In genomic region chr4:134838221-134838620, GRCm38 (mm10) we compare ENCODE assay signal across 23 mouse cellular contexts. TPM values are rescaled to one million over a fixed set of nuclear protein-coding genes. Genes with fewer than 3 reads are reported as not detected.
DNase-seq lines count a peak whose midpoint lies in the region; ATAC-seq and TF ChIP-seq lines count a peak whose summit lies in the region.
"Had no signal": no experiment of that assay in that cellular context is flagged by ENCODE, and none has a peak within 500 bp of the region (broad histone marks: within the 10 kb centered on the region; RNA-seq: fewer than 3 reads in every experiment).

No protein-coding gene starts in this region.

- H3K4me2 ChIP-seq in midbrain, embryonic 11.5 days, result no peak overlapping the region
- H3K4me2 ChIP-seq in midbrain, embryonic 15.5 days, result no peak overlapping the region
- H3K4me2 ChIP-seq: forebrain, embryonic 12.5 days; hindbrain, embryonic 15.5 days; intestine, embryonic 15.5 days; limb, embryonic 13.5 days; neural tube, embryonic 15.5 days had no signal

- H3K36me3 ChIP-seq in midbrain, embryonic 11.5 days (ENCODE audit: control insufficient read depth, insufficient read depth, low read length), result peaks cover 3% of the 10 kb centered on the region; the same call in 1 of the 2 replicates
- H3K36me3 ChIP-seq in midbrain, embryonic 15.5 days (replicated peaks), result peaks cover 4% of the 10 kb centered on the region; the same call in 1 of the 2 replicates
- H3K36me3 ChIP-seq: intestine, embryonic 15.5 days had no signal

- peak; percentile 45 for DNase-seq in midbrain, embryonic 11.5 days (ENCODE audit: low spot score, missing footprints)
- DNase-seq in ES-CJ7 (ENCODE audit: low read depth, low spot score), result peak; percentile 59
- DNase-seq in left cerebral cortex, postnatal 36 days (ENCODE audit: low spot score in 2 of 2), result no peak
- no peak for DNase-seq in left cerebral cortex, postnatal 10 days (ENCODE audit: extremely low spot score in 1 of 2, low spot score in 2 of 2)
- DNase-seq in testis, postnatal 14 days (ENCODE audit: low spot score), result no peak
- DNase-seq: cerebellum, adult 8-10 months; gastrocnemius, adult 2 months; heart, adult 18-20 months; heart, postnatal 4 days; kidney, postnatal 36 days; layer of hippocampus, adult 9-11 months; midbrain, embryonic 14.5 days; right cerebral cortex, postnatal 25 days; thymus, postnatal 14 days had no signal

- no peaks in the 10 kb centered on the region for H3K4me1 ChIP-seq in midbrain, embryonic 11.5 days (ENCODE audit: control insufficient read depth, insufficient read depth, low read length)
- H3K4me1 ChIP-seq in midbrain, embryonic 15.5 days, result no peaks in the 10 kb centered on the region
- peaks cover 42% of the 10 kb centered on the region for H3K4me1 ChIP-seq in bone marrow macrophage, adult 2 months (ENCODE audit: control insufficient read depth, insufficient read depth, low read length)
- H3K4me1 ChIP-seq: embryonic facial prominence, embryonic 10.5 days; forebrain, embryonic 12.5 days; intestine, embryonic 15.5 days; limb, embryonic 13.5 days had no signal

- no peaks in the 10 kb centered on the region for H3K9me3 ChIP-seq in midbrain, embryonic 11.5 days (ENCODE audit: control insufficient read depth, low read length)
- H3K9me3 ChIP-seq in midbrain, embryonic 15.5 days, result no peaks in the 10 kb centered on the region
- H3K9me3 ChIP-seq: embryonic facial prominence, embryonic 10.5 days; forebrain, embryonic 12.5 days; hindbrain, embryonic 15.5 days; intestine, embryonic 15.5 days; limb, embryonic 13.5 days; neural tube, embryonic 15.5 days had no signal

- no peak overlapping the region for H3K27ac ChIP-seq in midbrain, embryonic 11.5 days (ENCODE audit: low read depth, low read length)
- no peak overlapping the region for H3K27ac ChIP-seq in midbrain, embryonic 15.5 days
- peak overlapping the region; percentile 58 for H3K27ac ChIP-seq in bone marrow macrophage, adult 2 months (ENCODE audit: insufficient read depth, low read depth, low read length)
- H3K27ac ChIP-seq: embryonic facial prominence, embryonic 10.5 days; forebrain, embryonic 12.5 days; gastrocnemius, adult 2 months; hindbrain, embryonic 15.5 days; intestine, embryonic 15.5 days; limb, embryonic 13.5 days; neural tube, embryonic 15.5 days; stomach, postnatal 0 days had no signal

- 90% methylated on average over 1 of the region's 1 CpGs for WGBS in midbrain, embryonic 11.5 days
- WGBS in midbrain, embryonic 15.5 days, result 84% methylated on average over 1 of the region's 1 CpGs

- no peak overlapping the region for H3K9ac ChIP-seq in midbrain, embryonic 11.5 days (ENCODE audit: low read length)
- H3K9ac ChIP-seq in midbrain, embryonic 15.5 days, result no peak overlapping the region
- H3K9ac ChIP-seq: forebrain, embryonic 12.5 days; hindbrain, embryonic 15.5 days; intestine, embryonic 15.5 days; limb, embryonic 13.5 days; neural tube, embryonic 15.5 days had no signal

- intact Hi-C loops in left cerebral cortex, postnatal 36 days (cut with DNase I), result no loop called here
- intact Hi-C loops in left cerebral cortex, postnatal 10 days (cut with DNase I), result no loop called here

- TF ChIP-seq POLR2A in bone marrow macrophage, adult 2 months (IDR thresholded peaks at IDR 0.05; ENCODE audit: borderline replicate concordance, low read depth, low read length), result no peak

- H3K4me3 ChIP-seq in midbrain, embryonic 11.5 days (ENCODE audit: low read depth, low read length), result no peak overlapping the region
- no peak overlapping the region for H3K4me3 ChIP-seq in midbrain, embryonic 15.5 days
- H3K4me3 ChIP-seq in bone marrow macrophage, adult 2 months (ENCODE audit: insufficient read depth, low read length), result no peak overlapping the region
- H3K4me3 ChIP-seq: embryonic facial prominence, embryonic 10.5 days; forebrain, embryonic 12.5 days; gastrocnemius, adult 2 months; hindbrain, embryonic 15.5 days; intestine, embryonic 15.5 days; limb, embryonic 13.5 days; neural tube, embryonic 15.5 days had no signal

- no peak for ATAC-seq in midbrain, embryonic 11.5 days (ENCODE audit: low FRiP score)
- no peak for ATAC-seq in midbrain, embryonic 15.5 days (replicated peaks)
- ATAC-seq: intestine, embryonic 15.5 days had no signal

- no peaks in the 10 kb centered on the region for H3K27me3 ChIP-seq in midbrain, embryonic 11.5 days (ENCODE audit: control insufficient read depth, insufficient read depth, low read length)
- H3K27me3 ChIP-seq in midbrain, embryonic 15.5 days (replicated peaks), result no peaks in the 10 kb centered on the region
- H3K27me3 ChIP-seq: forebrain, embryonic 12.5 days; hindbrain, embryonic 15.5 days; intestine, embryonic 15.5 days; limb, embryonic 13.5 days; neural tube, embryonic 15.5 days had no signal

- no peak for TF ChIP-seq CTCF in bone marrow macrophage, adult 2 months (IDR thresholded peaks at IDR 0.05; ENCODE audit: low read depth, low read length)

RNA-seq across cellular contexts. Expression of gene Maco1, which starts 14.9 kb away (rescaled TPM):
- polyA plus RNA-seq in midbrain, embryonic 11.5 days (2014; fragmentation: Nextera tagmentation; extraction: Ambion mirVana), result 45.6 and 51.7 TPM in 2 replicates
- polyA plus RNA-seq in midbrain, embryonic 15.5 days (2015; fragmentation: Nextera tagmentation; extraction: Ambion mirVana), result 97.2 and 106 TPM in 2 replicates
- polyA plus RNA-seq in bone marrow macrophage, adult 2 months (2012; ENCODE audit: insufficient read depth, insufficient read length, missing spikeins), result 26.7 and 30.8 TPM in 2 replicates
- total RNA-seq in left cerebral cortex, postnatal 36 days (2021), result 10 to 100 TPM; 49.7 to 56.6 TPM
- total RNA-seq in left cerebral cortex, postnatal 10 days (2021), result 10 to 100 TPM; 56.1 to 57.5 TPM

RNA-seq across cellular contexts. Expression of gene Rhd, which starts 26.1 kb away (rescaled TPM):
- polyA plus RNA-seq in midbrain, embryonic 11.5 days (2014; fragmentation: Nextera tagmentation; extraction: Ambion mirVana), result 19.2 and 21.3 TPM in 2 replicates
- 0.98 and 1.1 TPM in 2 replicates for polyA plus RNA-seq in midbrain, embryonic 15.5 days (2015; fragmentation: Nextera tagmentation; extraction: Ambion mirVana)
- not detected in 2 replicates for polyA plus RNA-seq in bone marrow macrophage, adult 2 months (2012; ENCODE audit: insufficient read depth, insufficient read length, missing spikeins)
- total RNA-seq in left cerebral cortex, postnatal 36 days (2021), result not detected
- total RNA-seq in left cerebral cortex, postnatal 10 days (2021), result not detected
- total RNA-seq: gastrocnemius, adult 2 months had no signal

Comparison
In these comparisons a context has a peak if more than half of its experiments do, and no peak if none do; other contexts are left out.
1. DNase-seq: peak in midbrain, embryonic 11.5 days (single experiment) and ES-CJ7 (single experiment); none in left cerebral cortex, postnatal 36 days (0 of 2), left cerebral cortex, postnatal 10 days (0 of 2) and testis, postnatal 14 days (single experiment).